Mouse (Mus musculus) neural tube, embryonic 15.5 days (tissue): ENCODE results near the gene B4galnt1. TPM values are rescaled to one million over a fixed set of nuclear protein-coding genes. Genes with fewer than 3 reads are reported as not detected.
"Not testable (repeated sequence)": the region's sequence is repeated elsewhere in the genome, so short reads cannot be mapped to it uniquely, and the experiment has no call there.

Source experiments
- ATAC-seq: fragments of 200-750 bp; cut with Nextera tagmentation; 2 replicates; pipeline ENCODE4 v1.8.0; 2017; ENCODE audit warnings: mild to moderate bottlenecking, moderate TSS enrichment, moderate library complexity; ENCODE audit not compliant: low FRiP score
- H3K27ac ChIP-seq: fragments of 300-500 bp; sonication (generic); replicated peaks from 2 replicates; pipeline ENCODE4 v1.5.1; 2015; ENCODE audit warnings: mild to moderate bottlenecking, inconsistent platforms
- H3K27me3 ChIP-seq: fragments of 300-500 bp; sonication (generic); replicated peaks from 2 replicates; pipeline ENCODE4 v1.6.1; 2015; ENCODE audit warnings: inconsistent platforms
- H3K36me3 ChIP-seq: fragments of 300-500 bp; sonication (generic); 2 replicates; pipeline ENCODE4 v1.6.1; 2015; ENCODE audit warnings: inconsistent platforms
- H3K4me1 ChIP-seq: fragments of 300-500 bp; sonication (generic); 2 replicates; pipeline ENCODE4 v1.6.1; 2015; ENCODE audit warnings: inconsistent platforms
- H3K4me2 ChIP-seq: fragments of 300-500 bp; sonication (generic); 2 replicates; pipeline ENCODE4 v1.6.1; 2015; ENCODE audit warnings: inconsistent platforms, mild to moderate bottlenecking, moderate library complexity
- H3K4me3 ChIP-seq: fragments of 300-500 bp; sonication (generic); replicated peaks from 2 replicates; pipeline ENCODE4 v1.5.1; 2015; ENCODE audit warnings: mild to moderate bottlenecking, inconsistent platforms
- H3K9ac ChIP-seq: fragments of 300-500 bp; sonication (generic); replicated peaks from 2 replicates; pipeline ENCODE4 v1.6.1; 2015; ENCODE audit warnings: mild to moderate bottlenecking, inconsistent platforms
- H3K9me3 ChIP-seq: fragments of 300-500 bp; sonication (generic); replicated peaks from 2 replicates; pipeline ENCODE4 v1.6.1; 2016; ENCODE audit warnings: inconsistent platforms
- WGBS: fragments of 180-500 bp; shearing (Covaris S2); methylation state at CpG from one replicate; pipeline ENCODE4 v1.1.7; 2015; ENCODE audit warnings: mixed read lengths; 5-methylcytosine and 5-hydroxymethylcytosine counted together
- polyA plus RNA-seq: library from polyadenylated mRNA; unstranded; fragments of >200 nt; fragmentation: Nextera tagmentation; extraction: Ambion mirVana; gene quantifications from 2 replicates; pipeline ENCODE4 v1.2.1, GENCODE M21; 2015

Gene B4galnt1
- polyA plus RNA-seq, 1 experiment from 2014 or later: 70.4 TPM

DNA sequence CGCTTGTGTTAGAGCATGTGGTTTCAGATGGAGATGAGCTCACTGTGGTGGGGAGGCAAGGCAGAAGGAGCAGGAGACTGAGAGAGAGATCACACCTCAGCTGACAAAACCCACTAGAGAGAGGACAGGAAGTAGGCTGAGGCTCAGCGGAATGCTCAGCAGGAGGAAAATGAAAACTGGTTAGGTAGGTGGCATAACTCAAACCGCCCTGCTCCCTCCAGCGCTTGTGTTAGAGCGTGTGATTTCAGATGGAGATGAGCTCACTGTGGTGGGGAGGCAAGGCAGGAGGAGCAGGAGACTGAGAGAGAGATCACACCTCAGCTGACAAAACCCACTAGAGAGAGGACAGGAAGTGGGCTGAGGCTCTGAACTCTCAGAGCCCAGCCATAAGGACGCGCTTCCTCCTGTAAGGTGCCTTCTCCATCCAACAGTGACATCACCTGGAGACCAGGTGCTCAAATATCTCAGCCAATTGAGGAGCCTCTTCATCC, 2.2 kb upstream of the B4galnt1 start:
- not testable (repeated sequence) for H3K36me3 ChIP-seq, H3K27ac ChIP-seq, ATAC-seq, H3K9me3 ChIP-seq, H3K4me3 ChIP-seq, H3K27me3 ChIP-seq, H3K4me2 ChIP-seq, H3K9ac ChIP-seq
- peaks cover 20% of the 10 kb centered on the region for H3K4me1 ChIP-seq
- 59% methylated on average over 7 of the region's 7 CpGs for WGBS

GRCm38 (mm10) chr10:127164190-127164589, 835 bp upstream of the B4galnt1 start:
- Histone ChIP-seq H3K27me3 (peaks cover 18% of the 10 kb centered on the region), H3K4me1 (peaks cover 23% of the 10 kb centered on the region), H3K9ac (no peak overlapping the region; the same call in 1 of the 2 replicates), H3K9me3 (no peaks in the 10 kb centered on the region), H3K36me3 (peaks cover 10% of the 10 kb centered on the region), H3K4me2 (peak overlapping the region; percentile 81), H3K4me3 (peak overlapping the region; percentile 73; the same call in 1 of the 2 replicates), H3K27ac (peak overlapping the region; percentile 95)
- WGBS: 97% methylated on average over 4 of the region's 4 CpGs
- no peak for ATAC-seq

DNA sequence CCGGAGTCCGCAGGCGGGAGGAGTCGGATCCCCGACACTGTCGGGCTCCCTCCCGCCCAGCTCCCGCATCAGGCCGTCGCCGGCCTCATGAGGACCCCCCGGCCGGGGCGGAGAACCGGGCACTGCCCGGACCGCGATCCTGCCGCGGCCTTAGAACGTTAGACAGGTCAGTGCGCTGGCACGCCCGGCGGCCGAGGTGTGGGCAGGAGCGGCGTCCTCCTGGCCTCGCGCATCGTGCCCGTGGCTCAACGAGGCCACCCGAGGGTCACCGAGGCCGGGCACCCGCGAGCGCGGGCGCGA, 279 bp downstream of the B4galnt1 start:
- Histone ChIP-seq H3K9ac (peak overlapping the region; percentile 97), H3K4me3 (peak overlapping the region; percentile 73), H3K9me3 (no peaks in the 10 kb centered on the region), H3K4me2 (peak overlapping the region; percentile 81), H3K4me1 (peaks cover 32% of the 10 kb centered on the region), H3K27me3 (peaks cover 28% of the 10 kb centered on the region), H3K27ac (peak overlapping the region; percentile 95), H3K36me3 (peaks cover 14% of the 10 kb centered on the region)
- under 1% methylated on average over 29 of the region's 42 CpGs for WGBS
- ATAC-seq: peak; percentile 54

GRCm38 (mm10) chr10:127165654-127166403, 804 bp downstream of the B4galnt1 start:
- peak overlapping the region; percentile 73 for H3K4me3 ChIP-seq
- H3K4me2 ChIP-seq: peak overlapping the region; percentile 81
- under 1% methylated on average over 55 of the region's 56 CpGs for WGBS
- H3K9ac ChIP-seq: peak overlapping the region; percentile 97
- peaks cover 37% of the 10 kb centered on the region for H3K4me1 ChIP-seq
- no peaks in the 10 kb centered on the region for H3K9me3 ChIP-seq
- peaks cover 14% of the 10 kb centered on the region for H3K36me3 ChIP-seq
- peak overlapping the region; percentile 95 for H3K27ac ChIP-seq
- peak; percentile 65 for ATAC-seq
- H3K27me3 ChIP-seq: peaks cover 33% of the 10 kb centered on the region

DNA sequence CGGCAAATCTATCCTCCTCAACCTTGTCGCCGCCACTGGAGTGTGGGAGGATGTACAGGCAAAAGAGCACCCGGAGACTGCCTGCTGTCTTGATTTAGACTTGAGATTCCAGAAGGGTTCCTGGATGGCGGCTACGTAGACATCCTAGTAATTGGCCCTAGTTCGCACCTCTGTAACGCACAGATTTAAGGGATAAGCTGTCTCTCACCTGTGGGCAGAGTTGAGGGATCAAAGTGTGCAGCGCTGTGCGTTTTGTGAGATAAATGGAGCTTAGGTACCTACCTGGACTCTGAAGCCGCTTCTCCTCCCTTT, 1.3 kb downstream of the B4galnt1 start:
- ATAC-seq: no peak
- Histone ChIP-seq H3K4me2 (peak overlapping the region; percentile 81), H3K27ac (peak overlapping the region; percentile 95), H3K9ac (peak overlapping the region; percentile 97), H3K27me3 (peaks cover 37% of the 10 kb centered on the region), H3K36me3 (peaks cover 19% of the 10 kb centered on the region), H3K9me3 (no peaks in the 10 kb centered on the region), H3K4me3 (peak overlapping the region; percentile 73), H3K4me1 (peaks cover 38% of the 10 kb centered on the region)
- 2% methylated on average over 11 of the region's 11 CpGs for WGBS

- Histone ChIP-seq H3K27ac (peak overlapping the region; percentile 95), H3K4me1 (peaks cover 38% of the 10 kb centered on the region), H3K4me3 (peak overlapping the region; percentile 73), H3K9ac (peak overlapping the region; percentile 97), H3K4me2 (peak overlapping the region; percentile 81), H3K36me3 (peaks cover 25% of the 10 kb centered on the region), H3K27me3 (peaks cover 43% of the 10 kb centered on the region), H3K9me3 (no peaks in the 10 kb centered on the region)
- 23% methylated on average over 15 of the region's 15 CpGs for WGBS
- ATAC-seq: no peak
These were observed 2.0 kb downstream of the B4galnt1 start for GRCm38 (mm10) chr10:127166771-127167613.

GRCm38 (mm10) chr10:127167614-127168192, 2.7 kb downstream of the B4galnt1 start:
- Histone ChIP-seq H3K9me3 (no peaks in the 10 kb centered on the region), H3K27ac (no peak overlapping the region), H3K36me3 (peaks cover 30% of the 10 kb centered on the region), H3K9ac (peak overlapping the region; percentile 97; the same call in 1 of the 2 replicates), H3K27me3 (peaks cover 43% of the 10 kb centered on the region), H3K4me2 (peak overlapping the region; percentile 81), H3K4me3 (peak overlapping the region; percentile 73; the same call in 1 of the 2 replicates), H3K4me1 (peaks cover 38% of the 10 kb centered on the region)
- ATAC-seq: no peak
- WGBS: 59% methylated on average over 10 of the region's 10 CpGs

GRCm38 (mm10) chr10:127170002-127170401, 5.0 kb downstream of the B4galnt1 start:
- WGBS: 5% methylated on average over 22 of the region's 22 CpGs
- no peak for ATAC-seq
- no peak overlapping the region for H3K4me3 ChIP-seq
- no peaks in the 10 kb centered on the region for H3K9me3 ChIP-seq
- H3K27ac ChIP-seq: no peak overlapping the region
- no peak overlapping the region for H3K9ac ChIP-seq
- H3K27me3 ChIP-seq: peaks cover 46% of the 10 kb centered on the region
- peaks cover 41% of the 10 kb centered on the region for H3K36me3 ChIP-seq
- peaks cover 33% of the 10 kb centered on the region for H3K4me1 ChIP-seq
- H3K4me2 ChIP-seq: peak overlapping the region; percentile 53

DNA sequence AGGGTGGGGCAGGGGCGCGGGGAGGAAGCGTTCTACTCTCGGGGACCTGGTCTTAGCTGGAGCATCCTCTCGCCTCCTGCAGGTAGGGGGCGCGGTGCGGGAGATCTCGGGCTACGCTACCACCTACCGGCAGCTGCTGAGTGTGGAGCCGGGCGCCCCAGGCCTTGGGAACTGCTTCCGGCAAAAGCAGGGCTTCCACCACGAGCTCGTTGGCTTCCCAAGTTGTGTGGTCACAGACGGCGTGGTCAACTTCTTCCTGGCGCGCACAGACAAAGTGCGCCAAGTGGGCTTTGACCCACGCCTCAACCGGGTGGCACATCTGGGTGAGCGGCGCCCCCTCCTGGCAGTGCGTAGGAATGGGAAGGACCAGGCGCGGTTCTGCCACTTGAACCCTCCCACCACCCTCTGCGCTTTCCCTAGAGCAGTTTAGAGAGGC, 5.8 kb downstream of the B4galnt1 start:
- H3K27me3 ChIP-seq: peaks cover 53% of the 10 kb centered on the region
- H3K36me3 ChIP-seq: peaks cover 41% of the 10 kb centered on the region
- WGBS: 1% methylated on average over 29 of the region's 29 CpGs
- H3K27ac ChIP-seq: no peak overlapping the region
- no peak overlapping the region for H3K9ac ChIP-seq
- no peaks in the 10 kb centered on the region for H3K9me3 ChIP-seq
- peak; percentile 18; the same call in 1 of the 2 replicates for ATAC-seq
- peak overlapping the region; percentile 53 for H3K4me2 ChIP-seq
- H3K4me1 ChIP-seq: peaks cover 33% of the 10 kb centered on the region
- H3K4me3 ChIP-seq: peak overlapping the region; percentile 21

- Histone ChIP-seq H3K4me2 (no peak overlapping the region), H3K27me3 (peaks cover 62% of the 10 kb centered on the region), H3K27ac (no peak overlapping the region), H3K36me3 (peaks cover 41% of the 10 kb centered on the region), H3K4me3 (no peak overlapping the region), H3K9ac (no peak overlapping the region), H3K9me3 (no peaks in the 10 kb centered on the region), H3K4me1 (peaks cover 29% of the 10 kb centered on the region)
- ATAC-seq: no peak
- WGBS: 89% methylated on average over 15 of the region's 15 CpGs
These were observed 6.7 kb downstream of the B4galnt1 start for GRCm38 (mm10) chr10:127171631-127172200.
